Mouse (Mus musculus): ENCODE measurements around the gene Pnkp.

GRCm38 (mm10) chr7:44856265-44856916 lies 548 bp upstream of the Pnkp start:
- TF ChIP-seq CTCF (IDR thresholded peaks at IDR 0.05; ENCODE audit: low read depth) (no peak), EP300 (IDR thresholded peaks at IDR 0.05; ENCODE audit: low read depth) (0 out of 2 replicates have a peak, but pooled peaks have one; percentile 46)

All from liver, embryonic 14.5 days (tissue).